Mouse (Mus musculus): ENCODE results near the gene Rap2a. TPM values are rescaled to one million over a fixed set of nuclear protein-coding genes. Genes with fewer than 3 reads are reported as not detected.

The Rap2a gene
- polyA plus RNA-seq, 1 experiment from 2014 or later = 3.6 TPM

DNA sequence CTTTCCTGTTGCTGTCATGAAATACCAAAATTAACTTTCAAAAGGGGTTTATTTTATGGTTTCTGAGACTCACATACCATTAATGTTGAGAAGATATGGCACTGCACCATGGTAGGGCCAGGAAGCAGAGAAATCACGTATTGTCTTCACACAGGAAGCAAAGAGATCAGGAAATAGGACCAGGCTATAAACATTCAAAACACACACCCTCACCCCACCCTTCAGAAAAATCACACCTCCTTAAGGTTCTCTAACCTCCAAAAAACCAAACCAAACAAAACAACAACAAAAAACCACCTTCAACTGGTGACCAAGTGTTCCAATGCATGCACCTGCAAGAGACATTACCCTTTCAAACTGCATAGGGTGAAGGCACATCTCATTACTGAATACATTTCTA lies 41.7 kb downstream of the Rap2a start:
- no peaks in the 10 kb centered on the region for H3K36me3 ChIP-seq (ENCODE audit: control insufficient read depth, insufficient read depth)
- no peak overlapping the region for H3K4me3 ChIP-seq (ENCODE audit: low read length)
- no peak overlapping the region for H3K27ac ChIP-seq (ENCODE audit: low read length)
- no peaks in the 10 kb centered on the region for H3K9me3 ChIP-seq (replicated peaks; ENCODE audit: control insufficient read depth, low read length)
- no peak overlapping the region for H3K4me2 ChIP-seq (ENCODE audit: low read depth, low read length)
- WGBS = 76% methylated on average over 1 of the region's 1 CpGs
- H3K4me1 ChIP-seq (ENCODE audit: control insufficient read depth, insufficient read depth, low read length) = no peaks in the 10 kb centered on the region
- no peaks in the 10 kb centered on the region for H3K27me3 ChIP-seq (ENCODE audit: control insufficient read depth, insufficient read depth, low read length)
- no peak for ATAC-seq (replicated peaks; ENCODE audit: extremely low read depth, insufficient read depth, low FRiP score)
- no peak overlapping the region for H3K9ac ChIP-seq (ENCODE audit: low read length)

GRCm38 (mm10) chr14:120520843-120521242 lies 42.6 kb downstream of the Rap2a start:
- H3K36me3 ChIP-seq (ENCODE audit: control insufficient read depth, insufficient read depth) = no peaks in the 10 kb centered on the region
- H3K4me3 ChIP-seq (ENCODE audit: low read length) = no peak overlapping the region
- no peak; the same call in 1 of the 2 replicates for ATAC-seq (replicated peaks; ENCODE audit: extremely low read depth, insufficient read depth, low FRiP score)
- H3K4me2 ChIP-seq (ENCODE audit: low read depth, low read length) = no peak overlapping the region
- WGBS = 51% methylated on average over 3 of the region's 3 CpGs
- no peaks in the 10 kb centered on the region for H3K27me3 ChIP-seq (ENCODE audit: control insufficient read depth, insufficient read depth, low read length)
- no peak overlapping the region for H3K9ac ChIP-seq (ENCODE audit: low read length)
- H3K4me1 ChIP-seq (ENCODE audit: control insufficient read depth, insufficient read depth, low read length) = no peaks in the 10 kb centered on the region
- H3K27ac ChIP-seq (ENCODE audit: low read length) = no peak overlapping the region
- no peaks in the 10 kb centered on the region for H3K9me3 ChIP-seq (replicated peaks; ENCODE audit: control insufficient read depth, low read length)

- no peak overlapping the region for H3K27ac ChIP-seq (ENCODE audit: low read length)
- no peaks in the 10 kb centered on the region for H3K9me3 ChIP-seq (replicated peaks; ENCODE audit: control insufficient read depth, low read length)
- no peak overlapping the region for H3K4me2 ChIP-seq (ENCODE audit: low read depth, low read length)
- 90% methylated on average over 5 of the region's 5 CpGs for WGBS
- ATAC-seq (replicated peaks; ENCODE audit: extremely low read depth, insufficient read depth, low FRiP score) = no peak
- H3K4me3 ChIP-seq (ENCODE audit: low read length) = no peak overlapping the region
- H3K36me3 ChIP-seq (ENCODE audit: control insufficient read depth, insufficient read depth) = no peaks in the 10 kb centered on the region
- no peaks in the 10 kb centered on the region for H3K27me3 ChIP-seq (ENCODE audit: control insufficient read depth, insufficient read depth, low read length)
- no peak overlapping the region for H3K9ac ChIP-seq (ENCODE audit: low read length)
- no peaks in the 10 kb centered on the region for H3K4me1 ChIP-seq (ENCODE audit: control insufficient read depth, insufficient read depth, low read length)
Observed at GRCm38 (mm10) chr14:120523296-120523695, 45.1 kb downstream of the Rap2a start.

- H3K36me3 ChIP-seq (ENCODE audit: control insufficient read depth, insufficient read depth) = no peaks in the 10 kb centered on the region
- H3K4me3 ChIP-seq (ENCODE audit: low read length) = no peak overlapping the region
- H3K9ac ChIP-seq (ENCODE audit: low read length) = no peak overlapping the region
- 61% methylated on average over 2 of the region's 2 CpGs for WGBS
- H3K27ac ChIP-seq (ENCODE audit: low read length) = no peak overlapping the region
- H3K27me3 ChIP-seq (ENCODE audit: control insufficient read depth, insufficient read depth, low read length) = no peaks in the 10 kb centered on the region
- ATAC-seq (replicated peaks; ENCODE audit: extremely low read depth, insufficient read depth, low FRiP score) = no peak
- no peaks in the 10 kb centered on the region for H3K4me1 ChIP-seq (ENCODE audit: control insufficient read depth, insufficient read depth, low read length)
- no peak overlapping the region for H3K4me2 ChIP-seq (ENCODE audit: low read depth, low read length)
- no peaks in the 10 kb centered on the region for H3K9me3 ChIP-seq (replicated peaks; ENCODE audit: control insufficient read depth, low read length)
Observed at GRCm38 (mm10) chr14:120525644-120526043, 47.4 kb downstream of the Rap2a start.

GRCm38 (mm10) chr14:120533301-120533700 lies 55.1 kb downstream of the Rap2a start:
- ATAC-seq (replicated peaks; ENCODE audit: extremely low read depth, insufficient read depth, low FRiP score) = no peak
- H3K4me1 ChIP-seq (ENCODE audit: control insufficient read depth, insufficient read depth, low read length) = peaks cover 15% of the 10 kb centered on the region
- no peak overlapping the region for H3K27ac ChIP-seq (ENCODE audit: low read length)
- no peaks in the 10 kb centered on the region for H3K27me3 ChIP-seq (ENCODE audit: control insufficient read depth, insufficient read depth, low read length)
- H3K9me3 ChIP-seq (replicated peaks; ENCODE audit: control insufficient read depth, low read length) = no peaks in the 10 kb centered on the region
- H3K4me3 ChIP-seq (ENCODE audit: low read length) = no peak overlapping the region
- H3K36me3 ChIP-seq (ENCODE audit: control insufficient read depth, insufficient read depth) = no peaks in the 10 kb centered on the region
- H3K4me2 ChIP-seq (ENCODE audit: low read depth, low read length) = no peak overlapping the region
- WGBS = 94% methylated on average over 3 of the region's 3 CpGs
- no peak overlapping the region for H3K9ac ChIP-seq (ENCODE audit: low read length)

DNA sequence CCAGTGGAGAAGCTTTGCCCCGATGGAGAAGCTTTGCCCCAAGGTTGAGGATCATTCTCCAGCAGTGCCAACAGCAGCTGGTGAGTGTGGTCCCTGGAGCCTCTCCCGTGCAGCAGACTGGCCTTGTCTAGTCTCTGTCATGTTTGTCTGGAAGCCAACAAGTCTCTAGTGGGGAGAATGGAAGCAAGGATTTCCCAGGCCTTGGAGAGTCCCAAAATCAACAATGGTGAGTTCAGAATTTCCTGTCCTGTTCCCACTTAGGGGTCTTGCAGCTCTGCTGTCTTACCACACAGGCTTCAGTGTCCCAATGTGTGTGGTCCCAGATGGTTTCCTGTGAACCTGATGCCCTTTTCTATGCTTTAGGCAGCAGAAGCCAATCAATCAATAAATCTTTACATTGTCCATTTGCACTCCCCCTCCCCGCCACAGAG lies 56.6 kb downstream of the Rap2a start:
- H3K36me3 ChIP-seq (ENCODE audit: control insufficient read depth, insufficient read depth) = no peaks in the 10 kb centered on the region
- 48% methylated on average over 3 of the region's 3 CpGs for WGBS
- 0 out of 2 replicates have a peak, but pooled peaks have one; percentile 35 for ATAC-seq (replicated peaks; ENCODE audit: extremely low read depth, insufficient read depth, low FRiP score)

DNA sequence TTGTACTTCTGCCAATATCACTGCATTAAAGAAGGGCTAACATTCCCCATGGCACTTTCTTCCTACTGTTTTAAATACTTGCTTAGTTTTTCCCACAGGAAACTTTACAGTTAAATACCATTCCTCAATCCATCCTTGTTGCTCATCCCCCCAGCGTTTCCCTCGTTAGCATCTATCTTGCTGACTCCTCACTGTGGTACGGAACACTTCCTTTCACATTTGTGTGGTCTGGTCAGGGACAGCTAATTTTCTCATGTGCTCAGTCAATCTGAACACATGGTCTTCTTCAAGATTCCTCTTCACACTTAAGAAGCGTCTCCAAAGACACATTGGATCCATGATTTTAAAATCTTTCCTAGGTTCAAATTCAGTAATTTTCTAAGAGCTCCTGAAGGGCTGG lies 57.2 kb downstream of the Rap2a start:
- 59% methylated on average over 4 of the region's 4 CpGs for WGBS
- Histone ChIP-seq H3K27me3 (ENCODE audit: control insufficient read depth, insufficient read depth, low read length) (no peaks in the 10 kb centered on the region), H3K9ac (ENCODE audit: low read length) (no peak overlapping the region), H3K9me3 (replicated peaks; ENCODE audit: control insufficient read depth, low read length) (no peaks in the 10 kb centered on the region), H3K27ac (ENCODE audit: low read length) (no peak overlapping the region), H3K4me3 (ENCODE audit: low read length) (no peak overlapping the region), H3K4me2 (ENCODE audit: low read depth, low read length) (no peak overlapping the region), H3K4me1 (ENCODE audit: control insufficient read depth, insufficient read depth, low read length) (peaks cover 15% of the 10 kb centered on the region), H3K36me3 (ENCODE audit: control insufficient read depth, insufficient read depth) (no peaks in the 10 kb centered on the region)
- ATAC-seq (replicated peaks; ENCODE audit: extremely low read depth, insufficient read depth, low FRiP score) = no peak

More for the DNA sequence above, 56.6 kb downstream of the Rap2a start:
- H3K4me3 ChIP-seq (ENCODE audit: low read length) = no peak overlapping the region
- H3K4me1 ChIP-seq (ENCODE audit: control insufficient read depth, insufficient read depth, low read length) = peaks cover 15% of the 10 kb centered on the region
- H3K4me2 ChIP-seq (ENCODE audit: low read depth, low read length) = no peak overlapping the region
- H3K27ac ChIP-seq (ENCODE audit: low read length) = no peak overlapping the region
- H3K9ac ChIP-seq (ENCODE audit: low read length) = no peak overlapping the region
- no peaks in the 10 kb centered on the region for H3K27me3 ChIP-seq (ENCODE audit: control insufficient read depth, insufficient read depth, low read length)
- H3K9me3 ChIP-seq (replicated peaks; ENCODE audit: control insufficient read depth, low read length) = no peaks in the 10 kb centered on the region

- H3K9ac ChIP-seq (ENCODE audit: low read length) = no peak overlapping the region
- no peaks in the 10 kb centered on the region for H3K36me3 ChIP-seq (ENCODE audit: control insufficient read depth, insufficient read depth)
- no peak overlapping the region for H3K27ac ChIP-seq (ENCODE audit: low read length)
- no peaks in the 10 kb centered on the region for H3K9me3 ChIP-seq (replicated peaks; ENCODE audit: control insufficient read depth, low read length)
- WGBS = 64% methylated on average over 3 of the region's 3 CpGs
- H3K4me2 ChIP-seq (ENCODE audit: low read depth, low read length) = no peak overlapping the region
- no peak overlapping the region for H3K4me3 ChIP-seq (ENCODE audit: low read length)
- H3K27me3 ChIP-seq (ENCODE audit: control insufficient read depth, insufficient read depth, low read length) = no peaks in the 10 kb centered on the region
- no peak for ATAC-seq (replicated peaks; ENCODE audit: extremely low read depth, insufficient read depth, low FRiP score)
- H3K4me1 ChIP-seq (ENCODE audit: control insufficient read depth, insufficient read depth, low read length) = peaks cover 15% of the 10 kb centered on the region
Observed at GRCm38 (mm10) chr14:120535924-120536323, 57.7 kb downstream of the Rap2a start.

- H3K9me3 ChIP-seq (replicated peaks; ENCODE audit: control insufficient read depth, low read length) = no peaks in the 10 kb centered on the region
- H3K4me3 ChIP-seq (ENCODE audit: low read length) = no peak overlapping the region
- no peak overlapping the region for H3K9ac ChIP-seq (ENCODE audit: low read length)
- no peaks in the 10 kb centered on the region for H3K27me3 ChIP-seq (ENCODE audit: control insufficient read depth, insufficient read depth, low read length)
- WGBS = 83% methylated on average over 2 of the region's 2 CpGs
- no peaks in the 10 kb centered on the region for H3K36me3 ChIP-seq (ENCODE audit: control insufficient read depth, insufficient read depth)
- H3K4me1 ChIP-seq (ENCODE audit: control insufficient read depth, insufficient read depth, low read length) = no peaks in the 10 kb centered on the region
- H3K4me2 ChIP-seq (ENCODE audit: low read depth, low read length) = no peak overlapping the region
- no peak for ATAC-seq (replicated peaks; ENCODE audit: extremely low read depth, insufficient read depth, low FRiP score)
- no peak overlapping the region for H3K27ac ChIP-seq (ENCODE audit: low read length)
Observed at GRCm38 (mm10) chr14:120539128-120539527, 60.9 kb downstream of the Rap2a start.

- Histone ChIP-seq H3K4me3 (ENCODE audit: low read length) (no peak overlapping the region), H3K4me1 (ENCODE audit: control insufficient read depth, insufficient read depth, low read length) (no peaks in the 10 kb centered on the region), H3K4me2 (ENCODE audit: low read depth, low read length) (no peak overlapping the region), H3K36me3 (ENCODE audit: control insufficient read depth, insufficient read depth) (no peaks in the 10 kb centered on the region), H3K9me3 (replicated peaks; ENCODE audit: control insufficient read depth, low read length) (no peaks in the 10 kb centered on the region), H3K27ac (ENCODE audit: low read length) (no peak overlapping the region), H3K9ac (ENCODE audit: low read length) (no peak overlapping the region), H3K27me3 (ENCODE audit: control insufficient read depth, insufficient read depth, low read length) (no peaks in the 10 kb centered on the region)
- ATAC-seq (replicated peaks; ENCODE audit: extremely low read depth, insufficient read depth, low FRiP score) = no peak
- 56% methylated on average over 3 of the region's 3 CpGs for WGBS
Observed at GRCm38 (mm10) chr14:120539626-120540025, 61.4 kb downstream of the Rap2a start.
